Mouse (Mus musculus): Measurements from ENCODE around the gene Capn3.

DNA sequence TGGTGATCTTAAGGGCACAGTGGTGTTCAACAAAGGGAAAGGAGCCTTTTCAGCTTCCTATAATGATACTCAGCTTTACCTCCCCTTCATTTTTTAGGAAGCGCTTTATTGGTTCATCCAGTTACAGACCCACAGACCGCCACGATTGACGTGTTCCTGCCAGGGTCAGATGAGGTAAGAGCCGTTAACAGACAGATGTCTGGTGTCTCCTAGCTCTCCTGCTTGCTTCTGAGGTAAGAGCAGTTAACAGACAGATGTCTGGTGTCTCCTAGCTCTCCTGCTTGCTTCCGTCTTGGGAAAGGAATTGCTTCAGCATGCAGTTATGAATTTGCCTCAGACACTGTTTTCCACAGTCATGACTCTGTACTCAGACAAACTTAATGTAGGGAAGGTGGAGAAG is 5.1 kb upstream of the Capn3 start:
- TF ChIP-seq EP300 (IDR thresholded peaks at IDR 0.05; ENCODE audit: low read depth) = no peak
- TF ChIP-seq CTCF (IDR thresholded peaks at IDR 0.05; ENCODE audit: low read depth) = no peak

Measured in heart, postnatal 0 days (tissue).